In the genomic region with DNA sequence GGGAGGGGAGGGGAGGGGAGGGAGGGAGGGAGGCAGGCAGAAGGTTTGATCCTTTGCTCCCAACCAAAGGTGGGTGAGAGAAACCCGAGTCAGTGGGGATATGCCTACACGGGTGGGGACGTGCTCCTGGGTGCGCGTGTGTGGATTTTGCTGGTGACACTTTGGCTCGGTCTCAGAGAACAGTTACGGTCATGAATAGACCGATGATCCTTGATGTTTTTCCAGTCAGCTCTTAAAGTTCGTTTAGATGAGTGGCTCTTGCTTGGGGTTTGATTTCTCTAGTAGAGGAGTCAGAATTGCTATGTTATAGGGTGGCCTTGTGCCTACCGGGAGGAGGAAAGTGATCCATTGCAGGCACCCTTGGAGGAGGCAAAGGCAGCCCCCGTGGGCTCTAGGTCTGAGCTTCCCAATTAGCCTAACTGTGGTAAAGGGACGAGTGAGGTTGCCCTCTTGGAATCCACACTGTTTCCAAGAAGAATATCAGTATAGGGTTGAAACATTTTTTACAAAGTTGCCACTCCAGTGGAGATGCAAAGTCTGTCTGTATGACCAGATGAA, we compare ENCODE assay signal across 8 mouse cellular contexts. TPM values are rescaled to one million over a fixed set of nuclear protein-coding genes. Genes with fewer than 3 reads are reported as not detected.
DNase-seq lines count a peak whose midpoint lies in the region; ATAC-seq and TF ChIP-seq lines count a peak whose summit lies in the region.

No protein-coding gene starts in this region.

- no peak overlapping the region for H3K27ac ChIP-seq in lung, embryonic 14.5 days (ENCODE audit: low read depth)
- no peak overlapping the region for H3K27ac ChIP-seq in embryonic facial prominence, embryonic 12.5 days
- H3K27ac ChIP-seq in hindbrain, postnatal 0 days = no peak overlapping the region
- no peak overlapping the region for H3K27ac ChIP-seq in neural tube, embryonic 12.5 days

- no peaks in the 10 kb centered on the region for H3K9me3 ChIP-seq in lung, embryonic 14.5 days (ENCODE audit: low read depth, low read length)
- H3K9me3 ChIP-seq in embryonic facial prominence, embryonic 12.5 days = no peaks in the 10 kb centered on the region
- no peaks in the 10 kb centered on the region for H3K9me3 ChIP-seq in hindbrain, postnatal 0 days (ENCODE audit: low read length)
- no peaks in the 10 kb centered on the region for H3K9me3 ChIP-seq in neural tube, embryonic 12.5 days

- no peak for TF ChIP-seq CTCF in lung, embryonic 14.5 days (IDR thresholded peaks at IDR 0.05; ENCODE audit: low read depth)
- TF ChIP-seq CTCF in hindbrain, postnatal 0 days (IDR thresholded peaks at IDR 0.05; ENCODE audit: low read depth) = no peak

- peak overlapping the region; percentile 92 for H3K4me2 ChIP-seq in lung, embryonic 14.5 days
- H3K4me2 ChIP-seq in embryonic facial prominence, embryonic 12.5 days (replicated peaks) = peak overlapping the region; percentile 53
- peak overlapping the region; percentile 96 for H3K4me2 ChIP-seq in hindbrain, postnatal 0 days (ENCODE audit: low read depth, low read length)
- H3K4me2 ChIP-seq in neural tube, embryonic 12.5 days (replicated peaks) = peak overlapping the region; percentile 77

- WGBS in lung, embryonic 14.5 days = 6% methylated on average over 12 of the region's 12 CpGs
- WGBS in embryonic facial prominence, embryonic 12.5 days = 5% methylated on average over 12 of the region's 12 CpGs
- WGBS in hindbrain, postnatal 0 days = 6% methylated on average over 12 of the region's 12 CpGs
- WGBS in neural tube, embryonic 12.5 days = 6% methylated on average over 12 of the region's 12 CpGs

- no peaks in the 10 kb centered on the region for H3K27me3 ChIP-seq in lung, embryonic 14.5 days (ENCODE audit: insufficient read depth, low read length)
- H3K27me3 ChIP-seq in embryonic facial prominence, embryonic 12.5 days = 0 out of 2 replicates have a peak, but pooled peaks cover 3% of the 10 kb centered on the region
- H3K27me3 ChIP-seq in hindbrain, postnatal 0 days (ENCODE audit: insufficient read depth, low read length) = no peaks in the 10 kb centered on the region
- no peaks in the 10 kb centered on the region for H3K27me3 ChIP-seq in neural tube, embryonic 12.5 days (replicated peaks)

- H3K4me3 ChIP-seq in lung, embryonic 14.5 days (ENCODE audit: low read depth, low read length) = peak overlapping the region; percentile 71
- peak overlapping the region; percentile 70 for H3K4me3 ChIP-seq in embryonic facial prominence, embryonic 12.5 days
- peak overlapping the region; percentile 56 for H3K4me3 ChIP-seq in hindbrain, postnatal 0 days (ENCODE audit: low read length)
- H3K4me3 ChIP-seq in neural tube, embryonic 12.5 days = peak overlapping the region; percentile 59

- DNase-seq in lung, embryonic 14.5 days = no peak
- no peak for DNase-seq in lung, postnatal 25 days (ENCODE audit: low spot score)
- peak; percentile 18 for DNase-seq in hindbrain, postnatal 0 days (ENCODE audit: low spot score)
- no peak for DNase-seq in embryo, embryonic 9.5 days (ENCODE audit: extremely low spot score)
- DNase-seq in embryo, embryonic 10.5 days (ENCODE audit: low spot score) = no peak
- no peak for DNase-seq in c-Kit-positive CD71-positive TER-119-positive erythroid progenitor cells, embryonic 14.5 days (ENCODE audit: low spot score)

- peaks cover 6% of the 10 kb centered on the region; the same call in 1 of the 2 replicates for H3K36me3 ChIP-seq in lung, embryonic 14.5 days (ENCODE audit: insufficient read depth)
- H3K36me3 ChIP-seq in embryonic facial prominence, embryonic 12.5 days = no peaks in the 10 kb centered on the region
- no peaks in the 10 kb centered on the region for H3K36me3 ChIP-seq in hindbrain, postnatal 0 days (ENCODE audit: insufficient read depth, low read length)
- H3K36me3 ChIP-seq in neural tube, embryonic 12.5 days = no peaks in the 10 kb centered on the region

- H3K9ac ChIP-seq in lung, embryonic 14.5 days = peak overlapping the region; percentile 46
- peak overlapping the region; percentile 34 for H3K9ac ChIP-seq in embryonic facial prominence, embryonic 12.5 days
- H3K9ac ChIP-seq in hindbrain, postnatal 0 days (replicated peaks; ENCODE audit: low read length) = peak overlapping the region; percentile 51
- peak overlapping the region; percentile 59 for H3K9ac ChIP-seq in neural tube, embryonic 12.5 days

- peaks cover 4% of the 10 kb centered on the region; the same call in 1 of the 2 replicates for H3K4me1 ChIP-seq in lung, embryonic 14.5 days (ENCODE audit: insufficient read depth)
- H3K4me1 ChIP-seq in embryonic facial prominence, embryonic 12.5 days = 0 out of 2 replicates have a peak, but pooled peaks cover 13% of the 10 kb centered on the region
- no peaks in the 10 kb centered on the region for H3K4me1 ChIP-seq in hindbrain, postnatal 0 days (ENCODE audit: insufficient read depth, low read length)
- H3K4me1 ChIP-seq in neural tube, embryonic 12.5 days = peaks cover 15% of the 10 kb centered on the region

- ATAC-seq in lung, embryonic 14.5 days (ENCODE audit: insufficient read depth) = no peak
- no peak for ATAC-seq in embryonic facial prominence, embryonic 12.5 days (ENCODE audit: insufficient number of reproducible peaks, insufficient read depth, low FRiP score, low TSS enrichment)
- no peak for ATAC-seq in hindbrain, postnatal 0 days
- ATAC-seq in neural tube, embryonic 12.5 days (ENCODE audit: low FRiP score, low read depth) = no peak

RNA-seq across cellular contexts. Expression of a gene that starts 1.3 kb away (rescaled TPM):
- 0.83 and 1.1 TPM in 2 replicates for polyA plus RNA-seq in lung, embryonic 14.5 days (2014; fragmentation: Nextera tagmentation; extraction: Ambion mirVana)
- polyA plus RNA-seq in embryonic facial prominence, embryonic 12.5 days (2016; fragmentation: Nextera tagmentation; extraction: Ambion mirVana) = 1.0 and 1.3 TPM in 2 replicates
- 1.0 and 1.2 TPM in 2 replicates for total RNA-seq in hindbrain, postnatal 0 days (2014; rRNA removed)
- 1.3 and 1.7 TPM in 2 replicates for polyA plus RNA-seq in hindbrain, postnatal 0 days (2015; fragmentation: Nextera tagmentation; extraction: Ambion mirVana)
- 1.5 and 2.1 TPM in 2 replicates for polyA plus RNA-seq in neural tube, embryonic 12.5 days (2016; fragmentation: Nextera tagmentation; extraction: Ambion mirVana)

RNA-seq across cellular contexts. Expression of a gene that starts 22.3 kb away (rescaled TPM):
- polyA plus RNA-seq in lung, embryonic 14.5 days (2014; fragmentation: Nextera tagmentation; extraction: Ambion mirVana) = 7.0 and 7.5 TPM in 2 replicates
- 7.2 and 8.1 TPM in 2 replicates for polyA plus RNA-seq in embryonic facial prominence, embryonic 12.5 days (2016; fragmentation: Nextera tagmentation; extraction: Ambion mirVana)
- total RNA-seq in hindbrain, postnatal 0 days (2014; rRNA removed) = 10.0 and 11.7 TPM in 2 replicates
- polyA plus RNA-seq in hindbrain, postnatal 0 days (2015; fragmentation: Nextera tagmentation; extraction: Ambion mirVana) = 6.3 and 6.5 TPM in 2 replicates
- 6.6 and 6.8 TPM in 2 replicates for polyA plus RNA-seq in neural tube, embryonic 12.5 days (2016; fragmentation: Nextera tagmentation; extraction: Ambion mirVana)
